Mouse (Mus musculus) lung, adult 18-20 months (tissue): ENCODE results near the gene Myh14.

ENCODE experiments used
- DNase-seq, 2 experiments: peaks; one replicate each; pipeline ENCODE4 v3.0.0; 2022; ENCODE audit warnings: mixed read lengths in 2 of 2

Gene Myh14

DNA sequence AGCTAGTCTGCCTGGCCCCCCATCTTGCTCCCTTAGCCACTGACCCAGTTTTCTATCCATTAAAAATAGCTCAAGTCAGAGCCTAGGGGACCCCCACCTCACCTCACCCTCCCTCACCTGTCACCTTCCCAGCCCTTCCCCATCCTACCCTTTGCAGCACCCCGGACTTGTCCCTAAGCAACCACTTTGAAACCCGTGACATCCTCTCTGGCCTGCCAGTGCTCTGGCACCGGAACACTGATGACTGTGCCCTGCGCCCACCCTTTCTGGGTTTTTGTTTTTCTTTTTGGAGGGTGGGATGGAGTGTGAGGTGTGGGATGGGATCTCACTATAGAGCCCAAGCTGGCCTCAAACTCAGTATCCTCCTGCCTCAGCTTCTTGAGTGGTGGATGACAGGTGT, 73.0 kb downstream of the Myh14 start:
- no peak for DNase-seq

DNA sequence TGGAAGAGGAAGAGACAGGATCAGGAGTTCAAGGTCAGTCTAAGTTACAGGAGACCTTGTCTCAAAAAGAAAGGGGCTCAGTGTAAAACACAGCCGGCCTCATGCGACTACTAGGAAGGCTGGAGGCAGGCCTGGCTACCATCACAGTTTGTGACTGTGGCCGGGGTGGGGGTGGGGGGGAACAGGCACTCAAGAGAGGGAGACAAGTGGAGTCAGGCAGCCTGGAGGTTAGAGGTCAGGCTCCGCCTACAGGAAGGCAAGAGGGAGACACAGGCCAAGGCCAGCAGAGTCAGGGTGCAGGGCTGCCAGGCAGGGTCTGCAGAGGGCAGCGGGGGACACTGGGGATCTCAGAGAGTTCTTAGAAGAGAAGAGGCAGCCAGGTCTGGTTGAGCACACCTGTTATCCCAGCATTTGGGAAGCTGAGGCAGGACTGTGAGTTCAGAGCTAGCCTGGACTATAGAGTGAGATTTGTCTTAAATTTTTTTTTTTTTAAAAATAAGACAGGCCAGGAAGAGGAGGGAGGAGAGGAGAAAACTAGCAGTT, 73.6 kb downstream of the Myh14 start:
- no peak for DNase-seq

GRCm38 (mm10) chr7:44596051-44596450, 74.6 kb downstream of the Myh14 start:
- DNase-seq, result no peak

- DNase-seq, result no peak
Measured at GRCm38 (mm10) chr7:44595131-44595561, 75.5 kb downstream of the Myh14 start.

GRCm38 (mm10) chr7:44594291-44594690, 76.4 kb downstream of the Myh14 start:
- DNase-seq, result no peak

DNA sequence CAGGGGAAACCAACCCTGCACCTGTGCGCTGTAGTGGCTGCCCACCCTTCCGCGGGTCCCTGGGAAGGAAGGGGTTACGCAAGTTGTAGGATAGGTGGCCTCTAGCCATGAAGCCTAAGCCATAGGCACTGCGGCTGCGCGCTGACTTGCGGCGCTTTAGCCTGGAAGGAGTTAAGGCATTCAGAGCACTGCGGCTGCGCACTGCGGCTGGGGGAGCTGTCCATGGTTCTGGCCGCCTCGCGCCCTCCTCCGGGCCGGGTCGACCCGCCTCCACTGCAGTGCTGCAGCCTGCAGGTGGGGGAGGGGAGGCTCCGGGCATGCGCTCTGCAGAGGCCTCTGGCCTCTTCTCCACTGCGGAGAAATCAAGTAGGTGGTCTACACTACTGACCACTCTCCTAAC, 76.9 kb downstream of the Myh14 start:
- DNase-seq, result peak; percentile 74 to 82

DNA sequence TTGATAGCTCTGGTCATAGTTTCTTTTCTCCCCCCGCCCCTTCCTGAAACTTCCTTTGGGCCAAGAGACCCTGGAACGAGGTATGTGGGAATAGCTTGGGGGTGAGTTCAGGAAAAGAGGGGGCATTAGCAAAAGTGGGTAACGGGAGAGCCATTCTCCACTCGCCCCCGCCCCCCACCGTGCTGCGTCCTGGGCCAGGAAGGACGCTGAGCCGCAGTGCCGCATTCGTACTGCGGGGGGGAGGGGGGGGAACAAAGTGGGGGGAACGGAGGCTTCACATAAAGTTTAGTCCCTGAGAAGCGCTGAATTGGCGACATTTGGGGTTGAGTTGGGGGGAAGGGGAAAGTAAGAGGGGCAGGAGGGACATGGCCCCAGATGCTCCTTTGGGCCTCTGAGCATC, 77.6 kb downstream of the Myh14 start:
- no peak for DNase-seq

DNA sequence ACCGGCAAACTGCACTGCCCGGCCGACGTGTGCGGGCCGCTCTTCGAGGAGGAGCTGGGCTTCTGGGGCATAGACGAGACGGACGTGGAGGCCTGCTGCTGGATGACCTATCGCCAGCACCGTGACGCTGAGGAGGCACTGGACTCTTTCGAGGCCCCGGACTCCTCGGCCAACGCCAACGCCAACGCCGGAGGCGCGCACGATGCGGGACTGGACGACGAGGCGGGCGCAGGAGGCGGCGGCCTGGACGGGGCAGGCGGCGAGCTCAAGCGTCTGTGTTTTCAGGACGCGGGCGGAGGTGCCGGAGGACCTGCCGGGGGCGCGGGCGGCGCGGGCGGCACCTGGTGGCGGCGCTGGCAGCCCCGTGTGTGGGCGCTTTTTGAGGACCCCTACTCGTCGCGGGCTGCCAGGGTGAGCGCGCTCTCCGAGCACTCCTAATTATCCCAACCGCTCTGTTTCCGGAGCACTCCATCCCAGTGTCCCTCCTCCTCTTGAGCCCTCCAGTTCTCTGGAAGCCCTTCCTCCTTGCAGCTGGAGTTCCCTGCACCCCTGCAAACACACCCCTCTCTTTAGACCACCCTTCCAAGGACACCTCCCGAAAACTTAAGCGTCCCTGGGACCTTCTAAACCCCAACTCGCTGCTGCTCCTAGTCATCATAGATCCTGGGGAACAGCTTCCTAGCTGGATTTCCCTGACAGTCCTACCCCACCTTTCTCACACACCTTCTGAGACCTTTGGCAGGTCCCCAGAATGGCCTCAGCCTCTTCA, 79.1 kb downstream of the Myh14 start:
- no peak for DNase-seq

GRCm38 (mm10) chr7:44590402-44591347, 80.0 kb downstream of the Myh14 start, which contains the start of gene Kcnc3:
Gene Kcnc3 (plus strand): TSS chr7:44590664.
- DNase-seq, result peak; percentile 93 to 94

DNA sequence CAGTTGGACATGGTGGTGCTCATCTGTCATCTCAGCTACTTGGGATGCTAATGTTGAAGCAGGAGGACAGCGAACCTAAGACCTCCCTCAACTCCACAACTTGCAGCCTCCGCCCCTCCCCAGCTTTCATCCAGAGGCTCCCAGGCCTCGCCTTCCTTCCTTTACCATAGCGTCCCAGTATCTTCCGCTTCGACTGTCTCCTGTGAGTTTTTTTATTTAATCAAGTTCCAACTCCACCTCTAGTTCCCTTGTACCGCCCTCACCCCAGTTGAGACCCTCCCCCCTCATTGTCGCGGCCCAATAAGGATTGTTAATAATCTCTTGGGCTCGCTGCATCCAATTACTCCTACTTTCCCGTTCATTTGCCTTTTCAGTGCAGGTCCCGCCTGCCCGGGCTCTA, 80.7 kb downstream of the Myh14 start:
- DNase-seq, result no peak

DNA sequence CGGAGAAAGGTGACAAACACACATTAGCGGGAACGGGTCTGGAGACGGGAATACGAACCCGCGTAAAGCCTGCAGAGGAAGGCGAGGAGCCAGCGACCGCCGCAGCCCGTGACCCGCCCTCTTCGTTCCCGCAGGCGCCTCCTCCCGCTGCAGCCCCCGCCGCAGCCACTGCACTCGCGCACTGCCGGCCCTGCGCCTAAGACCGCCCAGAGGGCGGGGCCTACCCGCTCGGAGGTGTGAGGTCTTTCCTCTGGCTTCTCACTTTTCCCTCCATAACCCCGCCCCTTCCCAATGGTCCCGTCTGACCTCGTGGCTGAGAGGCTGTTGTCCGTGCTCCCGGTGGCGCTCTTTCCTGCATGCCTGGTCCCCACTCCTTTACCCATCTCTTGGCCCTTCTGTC, 81.5 kb downstream of the Myh14 start:
- peak; percentile 89 to 94 for DNase-seq

- peak in 1 of 2 experiments; percentile 35 for DNase-seq
Measured at GRCm38 (mm10) chr7:44588338-44588737, 82.3 kb downstream of the Myh14 start.

DNA sequence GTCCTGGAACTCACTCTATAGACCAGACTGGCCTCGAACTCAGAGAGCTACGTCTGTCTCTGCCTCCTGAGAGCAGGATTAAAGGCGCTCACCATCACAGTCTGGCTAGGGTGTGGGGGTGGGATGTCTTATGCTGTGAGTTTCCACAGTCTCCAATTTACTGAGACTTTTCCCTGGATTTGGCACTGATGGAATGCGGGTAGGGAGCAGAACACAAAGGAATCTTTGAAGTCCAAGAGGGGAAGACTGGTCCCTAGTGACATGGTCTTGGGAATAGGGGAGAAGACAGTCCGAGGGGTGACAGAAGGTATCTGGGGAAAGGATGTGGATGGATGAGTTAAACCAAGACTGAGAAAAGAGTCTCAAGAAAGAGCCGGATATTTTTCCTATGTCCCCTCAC, 83.0 kb downstream of the Myh14 start:
- DNase-seq, result no peak

- peak; percentile 29 to 40 for DNase-seq
Measured at GRCm38 (mm10) chr7:44586930-44587329, 83.7 kb downstream of the Myh14 start.

DNA sequence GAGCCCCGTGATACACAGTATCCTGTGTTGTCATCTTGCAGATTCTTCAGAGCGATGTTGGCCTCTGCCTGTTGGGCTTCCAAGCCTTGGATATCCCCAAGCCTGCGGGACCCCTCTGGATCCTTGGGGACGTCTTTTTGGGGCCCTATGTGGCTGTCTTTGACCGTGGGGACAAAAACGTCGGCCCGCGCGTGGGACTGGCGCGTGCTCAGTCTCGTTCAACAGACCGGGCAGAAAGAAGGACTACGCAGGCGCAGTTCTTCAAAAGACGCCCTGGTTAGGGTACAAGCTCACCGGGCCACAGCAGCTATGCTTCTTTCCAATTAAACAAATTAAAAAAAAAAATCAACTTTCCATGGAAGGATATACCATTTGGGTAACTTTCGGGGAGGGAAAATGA, 84.1 kb downstream of the Myh14 start:
- DNase-seq, result no peak

DNA sequence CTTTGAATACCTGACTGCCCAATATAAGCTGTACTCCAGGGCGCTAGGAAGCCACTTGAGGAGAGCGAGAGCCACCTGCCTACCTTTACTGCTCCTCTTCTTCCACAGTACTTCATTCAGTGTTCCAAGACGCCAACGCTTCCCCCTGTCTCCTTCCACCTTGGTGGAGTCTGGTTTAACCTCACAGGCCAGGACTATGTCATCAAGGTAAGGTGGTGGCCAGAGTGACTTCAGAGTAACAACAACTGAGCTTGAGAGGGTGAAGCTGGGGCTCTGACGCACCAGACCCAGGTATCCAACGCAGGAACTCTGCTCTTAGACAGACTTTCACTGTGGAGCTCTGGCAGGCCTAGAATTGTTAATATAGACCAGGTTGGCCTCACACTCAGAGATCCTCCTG, 85.0 kb downstream of the Myh14 start:
- no peak for DNase-seq

DNA sequence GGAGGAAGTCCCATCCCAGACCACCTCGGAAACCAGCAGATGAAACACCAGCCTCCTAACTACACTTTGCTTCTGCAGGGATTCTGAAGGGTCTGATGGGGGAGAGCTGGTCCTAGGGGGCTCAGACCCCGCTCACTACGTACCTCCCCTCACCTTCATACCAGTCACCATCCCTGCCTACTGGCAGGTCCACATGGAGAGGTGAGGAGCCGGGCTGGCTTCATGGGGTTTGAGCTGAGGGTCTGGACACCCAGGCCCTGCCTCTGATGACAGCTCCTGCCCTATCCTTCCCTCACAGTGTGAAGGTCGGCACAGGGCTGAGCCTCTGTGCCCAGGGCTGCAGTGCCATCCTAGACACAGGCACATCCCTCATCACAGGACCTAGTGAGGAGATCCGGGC, 85.7 kb downstream of the Myh14 start:
- DNase-seq, result no peak

GRCm38 (mm10) chr7:44584265-44584804, 86.3 kb downstream of the Myh14 start:
- no peak for DNase-seq

GRCm38 (mm10) chr7:44583146-44583545, 87.5 kb downstream of the Myh14 start:
- DNase-seq, result peak; percentile 64 to 76

GRCm38 (mm10) chr7:44582709-44583108, 87.9 kb downstream of the Myh14 start:
- peak in 1 of 2 experiments; percentile 26 for DNase-seq

- DNase-seq, result no peak
Measured at GRCm38 (mm10) chr7:44581637-44582036, 89.0 kb downstream of the Myh14 start.

GRCm38 (mm10) chr7:44576333-44576844, 94.3 kb downstream of the Myh14 start:
- no peak for DNase-seq

DNA sequence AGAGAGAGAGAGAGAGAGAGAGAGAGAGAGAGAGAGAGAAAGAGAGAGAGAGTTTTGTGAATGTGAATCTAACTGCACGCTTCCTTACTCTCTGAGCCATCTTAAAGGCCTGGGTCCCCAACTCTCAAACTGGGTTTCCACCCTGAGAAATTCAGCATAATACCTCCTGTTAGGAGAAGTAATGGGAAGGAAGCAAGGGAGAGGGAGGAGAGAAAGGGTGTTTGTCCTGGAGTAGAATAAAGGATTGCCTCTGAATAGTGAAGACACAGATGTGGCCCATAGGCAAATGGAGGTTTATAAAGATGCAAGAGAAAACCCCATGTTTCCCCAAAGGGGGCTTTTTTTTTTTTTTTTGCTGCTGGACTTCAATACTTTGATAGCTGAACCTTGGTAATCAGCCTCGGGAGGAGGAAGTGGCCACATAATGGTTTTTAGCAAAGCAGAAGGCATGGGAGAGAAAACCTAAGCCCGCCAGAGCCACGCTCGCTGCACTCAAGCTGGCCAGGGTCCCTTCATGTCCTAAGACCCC, 97.6 kb downstream of the Myh14 start:
- DNase-seq, result no peak
